Mouse (Mus musculus): ENCODE data around the gene Chst13. TPM values are rescaled to one million over a fixed set of nuclear protein-coding genes. Genes with fewer than 3 reads are reported as not detected.

Gene Chst13
- polyA plus RNA-seq, 1 experiment from 2014 or later, result 4.4 TPM

Other genes starting within 250 kb of the Chst13 start
- not detected in 2 replicates for gene Vmn1r49, start 246.7 kb downstream of the Chst13 start, polyA plus RNA-seq (2015; fragmentation: Nextera tagmentation; extraction: Ambion mirVana)
- not detected in 2 replicates for gene Vmn1r50, start 223.8 kb downstream of the Chst13 start, polyA plus RNA-seq (2015; fragmentation: Nextera tagmentation; extraction: Ambion mirVana)
- 0.05 TPM in 1 of 2 replicates, not detected in the other for gene Vmn1r51, start 202.6 kb downstream of the Chst13 start, polyA plus RNA-seq (2015; fragmentation: Nextera tagmentation; extraction: Ambion mirVana)
- gene Vmn1r52, start 150.4 kb downstream of the Chst13 start, polyA plus RNA-seq (2015; fragmentation: Nextera tagmentation; extraction: Ambion mirVana), result not detected in 2 replicates
- gene V1ra8, start 122.4 kb downstream of the Chst13 start, polyA plus RNA-seq (2015; fragmentation: Nextera tagmentation; extraction: Ambion mirVana), result not detected in 2 replicates
- not detected in 2 replicates for gene Vmn1r53, start 100.7 kb downstream of the Chst13 start, polyA plus RNA-seq (2015; fragmentation: Nextera tagmentation; extraction: Ambion mirVana)
- gene Vmn1r54, start 78.9 kb downstream of the Chst13 start, polyA plus RNA-seq (2015; fragmentation: Nextera tagmentation; extraction: Ambion mirVana), result not detected in 2 replicates
- not detected in 2 replicates for gene BC048671, start 24.0 kb downstream of the Chst13 start, polyA plus RNA-seq (2015; fragmentation: Nextera tagmentation; extraction: Ambion mirVana)
- 0.07 and 0.19 TPM in 2 replicates for gene Uroc1, start 8.1 kb upstream of the Chst13 start, polyA plus RNA-seq (2015; fragmentation: Nextera tagmentation; extraction: Ambion mirVana)
- 9.5 and 9.9 TPM in 2 replicates for gene Zxdc, start 44.3 kb upstream of the Chst13 start, polyA plus RNA-seq (2015; fragmentation: Nextera tagmentation; extraction: Ambion mirVana)
- gene Cfap100, start 103.6 kb upstream of the Chst13 start, polyA plus RNA-seq (2015; fragmentation: Nextera tagmentation; extraction: Ambion mirVana), result 1.4 and 1.7 TPM in 2 replicates
- gene Klf15, start 137.4 kb upstream of the Chst13 start, polyA plus RNA-seq (2015; fragmentation: Nextera tagmentation; extraction: Ambion mirVana), result 6.8 and 7.1 TPM in 2 replicates
- 2.0 and 2.1 TPM in 2 replicates for gene Aldh1l1, start 161.2 kb upstream of the Chst13 start, polyA plus RNA-seq (2015; fragmentation: Nextera tagmentation; extraction: Ambion mirVana)